Mouse (Mus musculus): Measurements from ENCODE around the gene Gsg1l.

Gene Gsg1l

GRCm38 (mm10) chr7:126032776-126033209 lies 49.4 kb downstream of the Gsg1l start:
- no peak for DNase-seq (ENCODE audit: low read depth, low spot score)

- DNase-seq (ENCODE audit: low read depth, low spot score): no peak
These were observed 49.9 kb downstream of the Gsg1l start for GRCm38 (mm10) chr7:126032365-126032755.

- DNase-seq (ENCODE audit: low read depth, low spot score): no peak
These were observed 50.4 kb downstream of the Gsg1l start for GRCm38 (mm10) chr7:126031598-126032364.

GRCm38 (mm10) chr7:126027410-126027809 lies 54.8 kb downstream of the Gsg1l start:
- no peak for DNase-seq (ENCODE audit: low read depth, low spot score)

GRCm38 (mm10) chr7:126026600-126026999 lies 55.6 kb downstream of the Gsg1l start:
- DNase-seq (ENCODE audit: low read depth, low spot score): no peak

GRCm38 (mm10) chr7:126019966-126020365 lies 62.2 kb downstream of the Gsg1l start:
- DNase-seq (ENCODE audit: low read depth, low spot score): no peak

- no peak for DNase-seq (ENCODE audit: low read depth, low spot score)
These were observed 62.9 kb downstream of the Gsg1l start for GRCm38 (mm10) chr7:126019321-126019720.

GRCm38 (mm10) chr7:126017455-126017854 lies 64.8 kb downstream of the Gsg1l start:
- no peak for DNase-seq (ENCODE audit: low read depth, low spot score)

GRCm38 (mm10) chr7:126012325-126013021 lies 69.7 kb downstream of the Gsg1l start:
- no peak for DNase-seq (ENCODE audit: low read depth, low spot score)

- DNase-seq (ENCODE audit: low read depth, low spot score): no peak
These were observed 73.4 kb downstream of the Gsg1l start for GRCm38 (mm10) chr7:126008789-126009148.

- no peak for DNase-seq (ENCODE audit: low read depth, low spot score)
These were observed 73.9 kb downstream of the Gsg1l start for GRCm38 (mm10) chr7:126008139-126008788.

- DNase-seq (ENCODE audit: low read depth, low spot score): no peak
These were observed 74.9 kb downstream of the Gsg1l start for GRCm38 (mm10) chr7:126007132-126007910.

GRCm38 (mm10) chr7:126005274-126005673 lies 76.9 kb downstream of the Gsg1l start:
- DNase-seq (ENCODE audit: low read depth, low spot score): no peak

GRCm38 (mm10) chr7:126001683-126002082 lies 80.5 kb downstream of the Gsg1l start:
- DNase-seq (ENCODE audit: low read depth, low spot score): no peak

GRCm38 (mm10) chr7:125999921-126000320 lies 82.3 kb downstream of the Gsg1l start:
- no peak for DNase-seq (ENCODE audit: low read depth, low spot score)

- no peak for DNase-seq (ENCODE audit: low read depth, low spot score)
These were observed 86.1 kb downstream of the Gsg1l start for GRCm38 (mm10) chr7:125996151-125996550.

- no peak for DNase-seq (ENCODE audit: low read depth, low spot score)
These were observed 89.8 kb downstream of the Gsg1l start for GRCm38 (mm10) chr7:125992356-125992891.

- DNase-seq (ENCODE audit: low read depth, low spot score): no peak
These were observed 90.4 kb downstream of the Gsg1l start for GRCm38 (mm10) chr7:125991846-125992245.

- no peak for DNase-seq (ENCODE audit: low read depth, low spot score)
These were observed 92.2 kb downstream of the Gsg1l start for GRCm38 (mm10) chr7:125989969-125990368.

- no peak for DNase-seq (ENCODE audit: low read depth, low spot score)
These were observed 92.7 kb downstream of the Gsg1l start for GRCm38 (mm10) chr7:125989489-125989888.

GRCm38 (mm10) chr7:125988326-125988725 lies 93.9 kb downstream of the Gsg1l start:
- no peak for DNase-seq (ENCODE audit: low read depth, low spot score)
